Mouse (Mus musculus): ENCODE measurements around the gene Anxa11. TPM values are rescaled to one million over a fixed set of nuclear protein-coding genes. Genes with fewer than 3 reads are reported as not detected.
"Not testable (repeated sequence)": the region's sequence is repeated elsewhere in the genome, so short reads cannot be mapped to it uniquely, and the experiment has no call there.

Gene Anxa11
- polyA plus RNA-seq, 1 experiment from 2014 or later: 13.3 TPM

- Histone ChIP-seq H3K4me1 (ENCODE audit: control insufficient read depth, low read depth, low read length) (no peaks in the 10 kb centered on the region), H3K4me2 (ENCODE audit: low read depth, low read length) (no peak overlapping the region), H3K27me3 (ENCODE audit: control insufficient read depth, insufficient read depth, low read depth, low read length) (no peaks in the 10 kb centered on the region), H3K9me3 (replicated peaks; ENCODE audit: control insufficient read depth, low read length) (no peaks in the 10 kb centered on the region), H3K9ac (ENCODE audit: low read depth, low read length) (no peak overlapping the region), H3K27ac (ENCODE audit: low read length) (no peak overlapping the region), H3K36me3 (ENCODE audit: control insufficient read depth, insufficient read depth) (no peaks in the 10 kb centered on the region), H3K4me3 (ENCODE audit: low read depth, low read length) (no peak overlapping the region)
- no peak for ATAC-seq (ENCODE audit: low read depth)
- WGBS (ENCODE audit: insufficient replicate concordance): 60% methylated on average over 7 of the region's 7 CpGs
Observed at GRCm38 (mm10) chr14:25805871-25806270, 36.1 kb upstream of the Anxa11 start.

- 36% methylated on average over 7 of the region's 7 CpGs for WGBS (ENCODE audit: insufficient replicate concordance)
- no peaks in the 10 kb centered on the region for H3K9me3 ChIP-seq (replicated peaks; ENCODE audit: control insufficient read depth, low read length)
- H3K27me3 ChIP-seq (ENCODE audit: control insufficient read depth, insufficient read depth, low read depth, low read length): no peaks in the 10 kb centered on the region
- no peak for ATAC-seq (ENCODE audit: low read depth)
- no peaks in the 10 kb centered on the region for H3K36me3 ChIP-seq (ENCODE audit: control insufficient read depth, insufficient read depth)
- no peak overlapping the region for H3K9ac ChIP-seq (ENCODE audit: low read depth, low read length)
- no peak overlapping the region for H3K27ac ChIP-seq (ENCODE audit: low read length)
- no peak overlapping the region for H3K4me2 ChIP-seq (ENCODE audit: low read depth, low read length)
- no peaks in the 10 kb centered on the region for H3K4me1 ChIP-seq (ENCODE audit: control insufficient read depth, low read depth, low read length)
- no peak overlapping the region for H3K4me3 ChIP-seq (ENCODE audit: low read depth, low read length)
Observed at GRCm38 (mm10) chr14:25806561-25806960, 35.4 kb upstream of the Anxa11 start.

GRCm38 (mm10) chr14:25811026-25811425, 30.9 kb upstream of the Anxa11 start:
- H3K27ac ChIP-seq (ENCODE audit: low read length); H3K27me3 ChIP-seq (ENCODE audit: control insufficient read depth, insufficient read depth, low read depth, low read length); H3K9me3 ChIP-seq (replicated peaks; ENCODE audit: control insufficient read depth, low read length); H3K4me3 ChIP-seq (ENCODE audit: low read depth, low read length); H3K4me2 ChIP-seq (ENCODE audit: low read depth, low read length); H3K9ac ChIP-seq (ENCODE audit: low read depth, low read length); H3K4me1 ChIP-seq (ENCODE audit: control insufficient read depth, low read depth, low read length); ATAC-seq (ENCODE audit: low read depth); H3K36me3 ChIP-seq (ENCODE audit: control insufficient read depth, insufficient read depth): not testable (repeated sequence)
- 58% methylated on average over 1 of the region's 1 CpGs for WGBS (ENCODE audit: insufficient replicate concordance)

- Histone ChIP-seq H3K9me3 (replicated peaks; ENCODE audit: control insufficient read depth, low read length) (no peaks in the 10 kb centered on the region), H3K4me2 (ENCODE audit: low read depth, low read length) (no peak overlapping the region), H3K4me1 (ENCODE audit: control insufficient read depth, low read depth, low read length) (no peaks in the 10 kb centered on the region), H3K4me3 (ENCODE audit: low read depth, low read length) (no peak overlapping the region), H3K27ac (ENCODE audit: low read length) (no peak overlapping the region), H3K36me3 (ENCODE audit: control insufficient read depth, insufficient read depth) (no peaks in the 10 kb centered on the region), H3K27me3 (ENCODE audit: control insufficient read depth, insufficient read depth, low read depth, low read length) (no peaks in the 10 kb centered on the region), H3K9ac (ENCODE audit: low read depth, low read length) (no peak overlapping the region)
- ATAC-seq (ENCODE audit: low read depth): peak; percentile 55; the same call in 1 of the 2 replicates
Observed at GRCm38 (mm10) chr14:25814140-25814539, 27.8 kb upstream of the Anxa11 start.

- Histone ChIP-seq H3K27me3 (ENCODE audit: control insufficient read depth, insufficient read depth, low read depth, low read length) (no peaks in the 10 kb centered on the region), H3K4me1 (ENCODE audit: control insufficient read depth, low read depth, low read length) (no peaks in the 10 kb centered on the region), H3K4me2 (ENCODE audit: low read depth, low read length) (no peak overlapping the region), H3K27ac (ENCODE audit: low read length) (no peak overlapping the region), H3K9ac (ENCODE audit: low read depth, low read length) (no peak overlapping the region), H3K36me3 (ENCODE audit: control insufficient read depth, insufficient read depth) (no peaks in the 10 kb centered on the region), H3K9me3 (replicated peaks; ENCODE audit: control insufficient read depth, low read length) (no peaks in the 10 kb centered on the region), H3K4me3 (ENCODE audit: low read depth, low read length) (no peak overlapping the region)
- WGBS (ENCODE audit: insufficient replicate concordance): 9% methylated on average over 9 of the region's 9 CpGs
- ATAC-seq (ENCODE audit: low read depth): peak; percentile 48; the same call in 1 of the 2 replicates
Observed at GRCm38 (mm10) chr14:25816416-25816815, 25.5 kb upstream of the Anxa11 start.

GRCm38 (mm10) chr14:25822584-25822983, 19.4 kb upstream of the Anxa11 start:
- Histone ChIP-seq H3K4me1 (ENCODE audit: control insufficient read depth, low read depth, low read length) (no peaks in the 10 kb centered on the region), H3K4me2 (ENCODE audit: low read depth, low read length) (no peak overlapping the region), H3K27me3 (ENCODE audit: control insufficient read depth, insufficient read depth, low read depth, low read length) (peaks cover 2% of the 10 kb centered on the region; the same call in 1 of the 2 replicates), H3K36me3 (ENCODE audit: control insufficient read depth, insufficient read depth) (no peaks in the 10 kb centered on the region), H3K27ac (ENCODE audit: low read length) (no peak overlapping the region), H3K9me3 (replicated peaks; ENCODE audit: control insufficient read depth, low read length) (no peaks in the 10 kb centered on the region), H3K9ac (ENCODE audit: low read depth, low read length) (no peak overlapping the region), H3K4me3 (ENCODE audit: low read depth, low read length) (no peak overlapping the region)
- no peak for ATAC-seq (ENCODE audit: low read depth)
- 48% methylated on average over 1 of the region's 1 CpGs for WGBS (ENCODE audit: insufficient replicate concordance)

GRCm38 (mm10) chr14:25824995-25825394, 17.0 kb upstream of the Anxa11 start:
- no peaks in the 10 kb centered on the region for H3K4me1 ChIP-seq (ENCODE audit: control insufficient read depth, low read depth, low read length)
- no peaks in the 10 kb centered on the region for H3K9me3 ChIP-seq (replicated peaks; ENCODE audit: control insufficient read depth, low read length)
- no peak overlapping the region for H3K9ac ChIP-seq (ENCODE audit: low read depth, low read length)
- H3K36me3 ChIP-seq (ENCODE audit: control insufficient read depth, insufficient read depth): no peaks in the 10 kb centered on the region
- no peak overlapping the region for H3K27ac ChIP-seq (ENCODE audit: low read length)
- 49% methylated on average over 5 of the region's 5 CpGs for WGBS (ENCODE audit: insufficient replicate concordance)
- no peak overlapping the region for H3K4me2 ChIP-seq (ENCODE audit: low read depth, low read length)
- peaks cover 2% of the 10 kb centered on the region; the same call in 1 of the 2 replicates for H3K27me3 ChIP-seq (ENCODE audit: control insufficient read depth, insufficient read depth, low read depth, low read length)
- ATAC-seq (ENCODE audit: low read depth): no peak
- H3K4me3 ChIP-seq (ENCODE audit: low read depth, low read length): no peak overlapping the region

GRCm38 (mm10) chr14:25825880-25826626, 15.9 kb upstream of the Anxa11 start:
- Histone ChIP-seq H3K4me1 (ENCODE audit: control insufficient read depth, low read depth, low read length) (no peaks in the 10 kb centered on the region), H3K27me3 (ENCODE audit: control insufficient read depth, insufficient read depth, low read depth, low read length) (peaks cover 2% of the 10 kb centered on the region; the same call in 1 of the 2 replicates), H3K4me3 (ENCODE audit: low read depth, low read length) (no peak overlapping the region), H3K36me3 (ENCODE audit: control insufficient read depth, insufficient read depth) (no peaks in the 10 kb centered on the region), H3K9me3 (replicated peaks; ENCODE audit: control insufficient read depth, low read length) (no peaks in the 10 kb centered on the region), H3K4me2 (ENCODE audit: low read depth, low read length) (no peak overlapping the region), H3K27ac (ENCODE audit: low read length) (no peak overlapping the region), H3K9ac (ENCODE audit: low read depth, low read length) (no peak overlapping the region)
- 59% methylated on average over 11 of the region's 11 CpGs for WGBS (ENCODE audit: insufficient replicate concordance)
- no peak for ATAC-seq (ENCODE audit: low read depth)

GRCm38 (mm10) chr14:25826866-25827265, 15.1 kb upstream of the Anxa11 start:
- Histone ChIP-seq H3K27ac (ENCODE audit: low read length) (no peak overlapping the region), H3K4me1 (ENCODE audit: control insufficient read depth, low read depth, low read length) (no peaks in the 10 kb centered on the region), H3K36me3 (ENCODE audit: control insufficient read depth, insufficient read depth) (no peaks in the 10 kb centered on the region), H3K9ac (ENCODE audit: low read depth, low read length) (no peak overlapping the region), H3K27me3 (ENCODE audit: control insufficient read depth, insufficient read depth, low read depth, low read length) (peaks cover 2% of the 10 kb centered on the region; the same call in 1 of the 2 replicates), H3K9me3 (replicated peaks; ENCODE audit: control insufficient read depth, low read length) (no peaks in the 10 kb centered on the region), H3K4me2 (ENCODE audit: low read depth, low read length) (no peak overlapping the region), H3K4me3 (ENCODE audit: low read depth, low read length) (no peak overlapping the region)
- ATAC-seq (ENCODE audit: low read depth): no peak
- WGBS (ENCODE audit: insufficient replicate concordance): 35% methylated on average over 2 of the region's 2 CpGs
